Mouse (Mus musculus) frontal cortex, postnatal 36 days (tissue): ENCODE results near the gene Nrde2.

ENCODE experiments used
- DNase-seq, 2 experiments: peaks; one replicate each; pipeline ENCODE4 v3.0.0; 2022; ENCODE audit warnings: low spot score in 2 of 2

The Nrde2 gene

DNA sequence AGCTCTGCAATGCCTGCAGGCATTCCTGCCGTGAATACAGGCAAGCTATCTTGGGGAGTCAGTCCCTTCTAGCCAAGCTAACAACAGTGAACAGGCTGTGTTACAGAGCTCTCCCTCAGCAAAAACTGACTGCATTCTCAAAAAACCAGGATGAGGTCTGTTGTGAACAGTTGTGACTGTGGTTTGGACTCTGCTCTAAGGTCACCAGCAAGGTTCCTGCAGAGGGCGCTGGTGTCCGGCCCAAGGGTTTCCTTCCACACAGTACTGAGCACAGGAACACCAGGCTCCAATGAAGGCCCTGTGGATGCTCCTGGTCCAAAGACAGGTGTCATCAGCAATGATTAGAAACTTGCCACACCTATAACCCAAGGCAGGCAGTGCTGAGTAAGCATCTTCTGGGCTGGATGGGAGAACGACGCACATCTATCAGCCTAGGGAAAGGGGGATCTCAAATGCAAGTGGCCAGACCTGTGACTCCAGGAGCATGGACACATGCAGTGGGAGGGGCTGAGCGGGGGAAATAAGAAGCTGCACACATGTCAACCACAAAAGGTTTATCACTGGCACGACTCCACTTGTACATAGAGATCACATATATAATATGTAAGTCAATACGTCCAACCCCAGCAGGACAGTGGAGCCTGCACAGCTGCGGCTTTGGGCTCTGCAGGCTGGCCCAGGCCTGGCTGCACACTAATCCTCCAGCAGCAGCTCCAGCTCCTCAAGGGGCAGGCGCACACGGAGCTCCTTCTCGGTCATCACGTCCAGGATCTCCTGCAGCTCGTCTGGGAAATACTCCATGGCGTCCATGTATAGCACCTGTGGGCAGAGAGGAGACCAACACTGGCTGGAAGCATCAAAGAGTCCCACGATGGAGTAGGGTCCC, 34.3 kb downstream of the Nrde2 start:
- DNase-seq = no peak

DNA sequence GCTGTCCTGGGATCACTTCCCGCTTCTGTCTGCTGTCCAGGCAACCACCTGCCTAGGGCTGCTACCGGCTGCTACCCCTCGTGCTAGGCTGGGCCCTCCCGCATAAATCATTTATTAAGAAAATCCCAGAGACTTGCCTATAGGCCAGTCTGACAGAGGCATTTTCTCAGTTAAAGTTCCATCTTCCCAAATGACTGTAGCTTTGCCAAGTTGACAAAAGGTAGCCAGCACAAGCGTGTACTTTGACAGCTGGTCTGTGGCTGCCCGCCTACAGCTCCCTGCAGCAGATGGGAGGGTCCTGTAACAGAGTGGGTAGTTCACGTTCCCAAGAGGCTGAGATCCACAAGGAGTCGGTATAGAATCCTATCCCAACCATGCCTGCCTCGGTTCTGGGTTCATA, 36.0 kb downstream of the Nrde2 start:
- peak; percentile 80 to 87 for DNase-seq

DNA sequence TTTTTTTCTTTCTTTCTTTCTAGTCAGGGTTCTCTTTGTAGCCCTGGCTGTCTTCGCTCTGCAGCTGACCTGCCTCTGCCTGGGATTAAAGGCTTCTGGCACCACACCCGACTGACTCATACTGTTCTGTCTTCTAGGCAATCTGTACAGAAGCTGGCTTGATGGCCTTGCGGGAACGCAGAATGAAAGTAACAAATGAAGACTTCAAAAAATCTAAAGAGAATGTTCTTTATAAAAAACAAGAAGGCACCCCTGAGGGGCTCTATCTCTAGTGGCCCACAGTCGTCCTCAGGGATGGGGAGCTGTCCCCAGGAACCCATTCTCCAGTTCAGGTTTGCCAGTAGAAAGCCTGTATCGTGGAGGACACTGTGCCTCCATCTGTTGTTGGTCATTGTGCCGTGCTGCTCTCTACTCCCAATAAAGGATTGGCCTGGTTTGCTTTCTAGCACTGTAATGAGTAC, 36.5 kb downstream of the Nrde2 start:
- no peak for DNase-seq

DNA sequence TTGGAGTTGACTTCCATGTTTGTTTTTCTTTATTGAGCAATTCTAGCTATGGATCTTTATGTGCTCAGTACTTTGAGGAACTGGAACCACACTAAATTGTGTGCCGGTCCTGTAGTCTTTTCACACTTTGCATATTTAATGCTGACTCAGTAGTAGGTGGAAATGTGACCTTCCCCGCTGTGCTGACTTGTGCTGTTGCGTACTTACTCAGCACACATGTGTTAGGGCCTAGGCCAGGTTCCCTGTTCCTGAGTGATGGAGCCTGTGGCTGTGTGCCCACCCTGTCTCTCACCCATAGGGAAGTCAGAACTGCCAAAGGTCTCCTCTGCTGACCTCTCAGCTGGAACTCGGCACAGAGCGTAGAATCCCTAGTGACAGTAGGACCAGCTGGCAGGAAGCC, 43.5 kb downstream of the Nrde2 start:
- no peak for DNase-seq

DNA sequence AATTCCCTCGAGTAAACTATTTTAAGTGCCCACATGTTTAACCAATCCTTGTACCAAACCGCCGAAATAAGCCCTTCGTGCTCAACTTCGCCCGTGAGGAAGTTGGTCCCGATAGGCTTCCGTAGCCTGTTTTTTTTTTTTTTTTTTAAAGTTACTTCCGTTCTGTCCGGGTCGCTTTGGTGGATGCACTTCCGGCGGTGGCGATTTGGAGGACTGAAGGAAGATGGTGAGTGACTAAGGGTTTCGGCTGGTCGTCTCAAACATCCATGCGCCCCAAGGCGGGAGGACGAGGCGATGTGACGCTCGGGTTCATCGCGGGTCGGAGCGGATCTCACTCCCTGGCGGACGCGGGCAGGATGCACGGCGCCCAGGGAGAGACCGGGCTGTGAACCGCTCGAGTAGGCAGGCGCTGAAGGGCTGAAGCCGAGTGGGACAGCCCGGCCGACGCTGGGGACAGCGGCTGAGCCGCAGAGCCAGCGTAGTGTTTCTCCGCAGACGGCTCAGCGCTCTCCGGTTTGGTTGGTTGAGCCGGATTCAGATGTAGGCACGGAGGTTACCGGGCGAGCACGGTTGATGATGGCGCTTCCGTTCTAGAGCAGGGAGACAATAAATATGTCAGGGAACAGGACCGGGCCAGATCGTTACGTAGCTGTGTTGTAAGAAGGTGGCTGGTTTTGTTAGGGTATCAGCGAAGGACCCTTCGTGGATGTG, 49.3 kb downstream of the Nrde2 start, which contains the start of gene Psmc1:
Gene Psmc1 (plus strand): TSS at position 169 of the 711 bp plus-strand sequence.
- peak; percentile 68 to 83 for DNase-seq

DNA sequence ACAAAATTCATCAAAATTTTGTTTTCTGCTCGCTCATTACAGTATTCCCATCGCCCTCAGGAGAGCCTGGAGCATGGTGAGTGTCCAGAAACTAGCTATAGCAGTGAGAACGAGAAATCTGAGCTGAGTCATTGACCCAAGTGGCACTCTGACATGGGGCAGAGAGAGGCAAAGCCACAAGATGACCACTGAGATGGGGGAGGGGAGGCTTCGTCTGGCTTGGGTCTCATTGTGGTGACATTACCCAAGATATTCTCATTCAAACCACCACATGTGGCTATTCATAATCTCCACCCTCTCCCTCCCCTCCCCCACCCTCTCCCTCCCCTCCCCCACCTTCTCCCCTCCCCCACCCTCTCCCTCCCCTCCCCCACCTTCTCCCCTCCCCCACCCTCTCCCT, 52.0 kb downstream of the Nrde2 start:
- DNase-seq = no peak

DNA sequence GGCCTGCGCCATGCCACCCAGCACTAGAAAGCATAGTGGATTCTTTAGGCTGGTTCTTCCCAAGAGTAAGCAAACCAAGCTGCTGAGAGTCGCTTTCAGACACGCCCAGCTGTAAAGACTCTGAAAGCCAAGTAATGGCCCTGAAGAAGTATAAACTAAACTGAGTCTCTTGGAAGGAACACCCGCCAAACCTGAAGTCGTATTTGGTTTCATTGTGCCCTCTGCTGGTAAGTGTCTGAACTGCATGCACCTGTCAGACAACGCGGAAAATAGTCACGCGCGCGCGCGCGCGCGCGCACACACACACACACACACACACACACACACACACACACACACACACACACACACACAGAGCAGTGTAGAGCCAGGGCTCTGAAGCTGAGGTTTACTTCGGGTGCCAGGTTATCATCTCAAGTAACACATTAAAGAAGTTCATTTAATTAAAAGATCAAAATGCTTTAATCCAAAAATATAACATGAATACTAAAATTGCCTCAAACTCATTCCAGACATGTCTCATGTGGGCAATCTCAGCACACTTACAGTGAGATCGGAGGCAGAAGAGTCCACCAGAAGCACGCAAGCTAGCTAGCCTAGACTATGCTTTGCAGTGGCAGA, 53.1 kb downstream of the Nrde2 start:
- peak; percentile 84 to 86 for DNase-seq

DNA sequence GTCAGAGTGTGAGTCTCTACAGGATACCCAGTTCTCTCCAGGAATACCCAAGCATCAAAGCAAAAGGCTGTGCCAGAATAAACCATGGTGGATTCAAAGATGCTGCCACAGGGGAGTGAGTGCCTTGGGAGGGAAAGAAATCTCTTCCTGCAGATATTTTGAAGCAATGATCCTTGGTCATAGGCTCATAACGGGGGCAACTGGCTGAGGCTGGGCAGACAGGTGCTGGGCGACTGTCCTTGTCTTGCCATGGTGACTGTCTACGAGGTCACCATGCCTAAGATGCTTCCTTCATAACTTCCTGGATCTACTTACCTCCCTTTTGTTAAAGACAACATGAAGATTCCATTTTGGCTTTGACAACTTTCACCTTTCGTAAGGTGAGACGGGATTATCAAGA, 54.9 kb downstream of the Nrde2 start:
- no peak for DNase-seq

DNA sequence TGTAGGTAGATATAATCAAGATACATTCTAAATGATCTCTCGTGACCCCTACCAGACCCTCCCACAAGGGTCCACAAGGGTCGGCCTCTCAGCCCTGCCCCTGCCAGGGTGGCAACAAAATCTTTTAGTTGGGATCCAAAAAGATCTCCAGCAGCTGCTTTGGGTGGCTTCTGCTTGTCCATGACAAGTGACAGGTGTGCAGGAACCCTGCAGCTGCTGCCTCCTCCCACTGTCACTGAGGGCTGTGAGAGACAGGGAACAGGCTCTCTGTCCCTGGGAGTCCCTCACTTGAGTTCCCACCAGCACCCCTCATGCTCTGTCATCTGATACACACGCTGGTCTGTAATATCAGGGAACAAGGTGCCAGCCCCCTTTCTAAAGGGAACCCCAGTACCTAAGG, 57.8 kb downstream of the Nrde2 start:
- no peak for DNase-seq

DNA sequence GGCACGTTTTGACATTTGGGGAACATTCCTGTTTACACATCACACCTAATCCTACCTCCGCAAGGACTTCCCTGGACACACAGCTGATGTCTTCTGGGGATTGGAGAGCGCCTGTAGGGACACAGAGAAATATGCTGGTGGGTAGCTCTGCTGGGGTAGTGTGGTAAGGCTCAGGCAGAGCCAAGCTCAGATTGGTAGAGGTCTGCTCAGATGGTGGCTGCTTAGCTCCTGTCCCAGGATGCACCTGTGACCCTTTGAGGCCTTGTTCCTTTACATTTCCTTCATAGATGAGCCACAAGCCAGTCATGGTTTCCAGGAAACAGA, 58.8 kb downstream of the Nrde2 start:
- DNase-seq = no peak

DNA sequence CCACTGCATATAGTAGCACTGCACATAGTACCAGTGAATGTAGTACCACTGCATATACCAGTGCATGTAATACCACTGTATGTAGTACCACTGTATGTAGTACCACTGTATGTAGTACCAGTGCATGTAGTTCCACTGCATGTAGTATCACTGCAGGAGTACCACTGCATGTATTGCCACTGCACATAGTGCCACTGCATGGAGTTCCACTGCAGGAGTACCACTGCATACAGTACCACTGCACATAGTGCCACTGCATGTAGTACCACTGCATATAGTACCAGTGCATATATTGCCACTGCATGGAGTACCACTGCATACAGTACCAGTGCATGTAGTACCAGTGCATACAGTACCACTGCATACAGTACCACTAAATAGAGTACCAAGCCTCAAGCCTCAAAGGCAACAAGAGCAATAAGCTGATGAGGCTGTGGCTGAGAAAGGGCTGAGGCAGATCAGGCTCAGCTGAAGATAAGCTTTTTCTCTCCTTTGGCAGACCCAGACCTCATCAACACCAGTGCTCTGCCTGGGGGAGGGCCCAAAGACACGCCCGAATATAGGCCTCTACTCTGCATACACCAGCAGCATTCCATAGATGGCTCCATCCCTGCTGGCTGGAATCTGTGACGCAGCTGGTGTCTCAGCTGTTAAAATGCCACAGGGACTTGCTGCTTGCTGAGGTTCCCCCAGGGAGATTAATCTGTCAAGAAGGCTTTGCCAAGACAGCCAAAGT, 59.3 kb downstream of the Nrde2 start:
- DNase-seq = no peak

DNA sequence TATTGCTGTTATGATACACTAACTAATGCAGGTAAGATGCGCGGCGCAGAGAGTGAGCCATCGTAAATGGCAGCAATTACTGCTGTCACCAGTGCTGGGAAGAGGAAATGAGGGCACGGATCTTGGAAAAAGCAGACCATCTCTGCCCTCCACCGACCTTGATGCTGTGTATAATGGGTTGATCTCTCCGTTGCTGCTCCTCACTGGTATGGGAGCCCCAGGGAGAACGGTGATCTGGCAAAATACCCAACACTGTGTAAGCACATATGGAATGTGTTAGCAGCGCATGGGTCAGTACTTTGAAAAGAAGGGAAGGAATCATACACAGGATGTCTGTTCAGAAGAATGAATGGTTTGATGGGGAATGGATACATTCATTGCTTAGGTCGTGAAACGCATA, 66.4 kb downstream of the Nrde2 start:
- DNase-seq = no peak

DNA sequence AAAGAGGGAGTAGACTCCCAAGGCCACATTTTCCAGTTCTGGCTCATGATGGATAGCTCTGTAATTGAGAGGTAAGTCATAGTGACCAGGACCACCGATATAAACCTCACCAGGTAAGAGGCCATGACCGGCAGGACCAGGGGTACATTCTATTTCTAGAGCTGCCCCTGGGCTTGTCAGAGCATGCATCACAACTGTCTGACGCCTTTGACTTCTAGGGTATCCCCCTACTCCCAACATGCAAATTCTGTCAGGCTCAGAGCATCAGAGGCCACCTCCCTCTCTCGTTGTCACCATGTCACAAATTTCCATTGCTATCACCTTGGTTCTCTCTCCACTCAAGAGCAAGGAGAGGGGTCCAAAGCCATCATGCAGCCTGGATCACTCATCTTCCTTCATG, 68.7 kb downstream of the Nrde2 start:
- DNase-seq = no peak

DNA sequence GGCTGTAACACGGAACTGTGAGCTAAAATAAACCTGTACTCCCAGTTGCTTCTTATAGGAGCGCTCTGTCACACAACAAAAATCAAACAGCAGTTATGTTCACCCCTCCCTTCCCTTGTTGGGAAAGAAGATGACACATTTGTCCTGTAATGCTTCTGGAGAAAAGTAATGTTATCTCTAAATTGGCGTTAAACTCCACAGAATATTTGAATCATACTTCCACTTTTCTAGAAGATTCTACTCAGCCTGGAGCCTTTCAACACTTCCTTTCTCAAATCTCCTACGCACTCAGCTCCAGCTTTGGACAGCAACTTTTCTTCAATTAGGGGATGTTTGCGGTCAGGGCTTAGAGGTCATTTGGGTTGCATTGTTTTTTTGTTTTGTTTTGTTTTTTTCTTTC, 70.2 kb downstream of the Nrde2 start:
- DNase-seq = no peak

DNA sequence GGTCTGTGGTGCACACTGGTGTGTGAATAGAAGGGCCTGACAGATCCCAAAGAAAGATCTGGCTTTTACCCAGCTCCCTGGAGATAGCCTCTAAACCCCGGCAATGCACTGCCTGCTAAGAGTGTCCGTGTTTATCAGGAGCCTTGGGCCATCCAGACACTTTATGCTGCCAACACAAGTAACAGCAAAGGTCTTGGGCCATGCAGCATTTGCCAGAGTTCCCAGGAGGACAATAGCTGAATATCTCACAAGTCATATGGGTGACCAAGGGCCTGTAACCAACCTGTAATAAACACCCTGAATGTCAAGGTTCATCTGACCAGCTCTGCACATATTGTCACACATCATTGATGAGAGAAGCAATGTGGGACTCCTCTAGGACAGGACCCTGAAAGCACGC, 71.4 kb downstream of the Nrde2 start:
- no peak for DNase-seq

DNA sequence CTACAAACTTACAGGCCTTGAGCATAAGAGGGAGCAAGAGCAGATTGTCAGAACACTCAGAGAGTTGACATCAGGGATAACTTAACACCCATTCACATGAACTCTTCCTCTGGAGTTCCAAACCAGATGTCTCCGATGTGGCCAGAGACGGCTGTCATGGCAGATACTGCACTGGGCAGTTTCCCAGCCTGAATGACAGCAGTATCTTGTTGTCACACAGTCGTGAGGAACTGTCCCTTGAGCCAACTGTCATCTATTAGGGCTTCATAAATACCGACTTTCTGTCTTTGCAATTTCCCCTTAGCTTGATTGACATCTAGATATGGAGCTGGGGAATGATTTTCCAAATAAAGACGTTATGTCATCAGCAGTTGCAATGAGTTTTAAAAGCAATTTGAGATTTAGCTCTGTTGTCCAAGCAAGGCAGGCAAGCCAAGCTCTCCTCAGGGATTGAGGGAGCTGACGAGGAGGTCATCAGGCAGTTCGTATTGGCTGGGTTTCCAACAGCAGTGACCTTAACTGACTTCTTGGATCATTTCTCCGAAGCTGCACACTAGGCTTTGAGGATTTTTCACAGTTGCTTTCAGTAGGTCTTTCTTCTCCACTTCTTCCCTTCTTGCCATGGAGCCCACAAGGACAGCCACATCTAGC, 79.7 kb downstream of the Nrde2 start:
- no peak for DNase-seq

DNA sequence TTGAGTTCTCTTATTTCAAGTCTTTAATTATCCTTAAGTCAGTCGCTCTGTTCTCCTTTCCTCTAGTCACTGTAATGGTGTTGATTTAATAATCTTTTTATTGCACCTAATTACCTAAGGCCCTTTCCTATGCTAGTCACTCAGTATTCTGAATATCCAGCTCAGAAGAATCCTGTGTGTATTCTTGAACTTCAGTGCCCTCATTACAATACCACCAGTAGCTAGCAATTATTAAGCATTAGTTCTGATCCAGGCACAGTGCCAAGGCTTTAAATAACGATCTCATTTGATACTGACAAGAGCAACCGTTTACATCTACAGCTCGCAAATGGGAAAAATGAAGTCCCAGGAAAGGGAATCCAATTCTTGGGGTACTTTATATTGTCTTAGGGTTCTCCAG, 83.7 kb downstream of the Nrde2 start:
- no peak for DNase-seq
